Mouse (Mus musculus): ENCODE measurements around the gene Rnh1.

DNA sequence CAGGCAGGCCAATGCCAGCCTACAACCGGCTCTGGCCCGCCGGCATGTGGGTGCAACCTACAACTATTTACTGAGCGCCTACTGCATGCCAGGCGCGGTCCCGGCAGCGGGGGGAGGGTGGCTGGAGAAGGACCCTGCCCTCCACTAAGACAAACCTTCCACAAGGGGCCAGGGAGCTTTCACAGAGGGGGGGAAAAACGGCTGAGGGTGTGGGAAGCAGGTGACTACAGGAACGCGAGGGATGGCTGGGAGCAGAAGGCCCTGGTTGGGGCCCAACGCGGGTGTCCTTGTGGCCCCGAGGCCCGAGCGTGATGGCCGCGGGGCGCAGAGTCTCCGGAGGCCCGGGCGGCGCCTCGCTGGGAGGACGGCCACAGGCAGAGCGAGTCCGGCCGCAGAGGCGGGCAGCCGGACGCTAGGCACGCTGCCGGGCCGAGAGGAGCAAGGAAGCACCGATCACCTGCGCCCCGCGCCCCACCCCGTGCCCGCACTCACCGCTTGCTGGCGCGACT, 20.7 kb upstream of the Rnh1 start:
- TF ChIP-seq CTCF (IDR thresholded peaks at IDR 0.05; ENCODE audit: low read depth, low read length) (no peak), POLR2A (IDR thresholded peaks at IDR 0.05; ENCODE audit: insufficient read depth, low read length) (no peak), EP300 (IDR thresholded peaks at IDR 0.05; ENCODE audit: insufficient read depth, low read depth, low read length) (no peak)
